Mouse (Mus musculus) spleen, postnatal 10 days (tissue): ENCODE data around the gene Ppig.
"Not testable (repeated sequence)": the region's sequence is repeated elsewhere in the genome, so short reads cannot be mapped to it uniquely, and the experiment has no call there.

Experiments
- DNase-seq, 2 experiments: peaks; one replicate each; pipeline ENCODE4 v3.0.0; 2021 to 2022; ENCODE audit warnings: low spot score in 2 of 2

Ppig gene

DNA sequence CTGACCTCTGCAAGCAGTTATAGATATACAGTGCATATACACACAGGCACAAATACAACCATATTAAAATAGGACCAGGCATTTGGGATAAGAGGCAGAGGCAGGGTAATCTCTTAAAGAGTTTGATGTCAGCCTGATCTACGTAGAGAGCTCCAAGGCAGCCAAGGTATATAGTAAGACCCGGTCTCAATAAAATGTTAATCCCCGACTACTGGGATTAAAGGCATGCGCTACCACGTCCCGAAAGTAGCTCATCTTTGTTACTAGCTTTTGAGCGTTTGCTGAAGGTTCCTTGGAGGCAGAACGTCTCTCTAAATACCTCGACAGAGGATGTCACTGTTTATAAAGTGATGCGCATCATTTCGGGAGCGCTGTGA, at the start of gene Ppig:
TSS of gene Ppig (plus strand) at position 273 of the 377 bp plus-strand sequence.
- no peak for DNase-seq

DNA sequence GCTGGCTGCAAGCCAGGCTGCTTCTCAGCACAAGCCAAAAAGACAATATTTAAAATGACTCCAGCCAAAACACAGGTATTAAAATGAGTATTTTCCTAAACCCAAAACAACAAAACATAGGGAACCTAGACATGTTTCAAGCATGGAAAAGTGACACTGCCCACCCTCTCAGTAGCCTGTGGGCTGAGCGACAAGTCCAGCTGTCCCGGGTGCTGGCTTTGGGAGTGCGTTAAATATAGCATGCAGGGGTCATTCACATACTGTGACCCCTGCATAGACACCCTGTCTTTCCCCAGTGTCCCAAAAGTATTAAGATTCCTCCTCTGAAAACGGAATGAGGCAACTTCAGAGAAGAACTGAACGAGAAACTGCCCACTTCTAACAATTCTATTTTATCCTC, 48.6 kb upstream of the Ppig start:
- no peak for DNase-seq

DNA sequence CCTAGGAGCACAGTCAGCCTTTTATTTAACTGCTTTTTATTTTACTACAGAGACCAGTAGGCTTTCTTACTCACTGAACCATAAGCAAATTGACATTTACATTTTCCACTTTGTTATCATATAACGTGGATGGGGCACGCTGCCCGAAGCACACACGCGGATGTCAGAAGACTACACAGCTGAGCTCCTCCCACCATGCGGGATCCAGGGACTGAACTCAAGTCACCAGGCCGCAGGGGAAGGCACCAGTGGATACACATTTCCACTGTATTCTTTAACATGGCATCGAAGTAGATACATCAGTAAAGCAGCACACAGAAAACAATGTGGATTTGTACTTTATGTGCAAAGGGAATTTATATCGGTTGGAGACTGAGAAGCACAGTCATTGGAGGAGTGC, 47.1 kb upstream of the Ppig start:
- no peak for DNase-seq

DNA sequence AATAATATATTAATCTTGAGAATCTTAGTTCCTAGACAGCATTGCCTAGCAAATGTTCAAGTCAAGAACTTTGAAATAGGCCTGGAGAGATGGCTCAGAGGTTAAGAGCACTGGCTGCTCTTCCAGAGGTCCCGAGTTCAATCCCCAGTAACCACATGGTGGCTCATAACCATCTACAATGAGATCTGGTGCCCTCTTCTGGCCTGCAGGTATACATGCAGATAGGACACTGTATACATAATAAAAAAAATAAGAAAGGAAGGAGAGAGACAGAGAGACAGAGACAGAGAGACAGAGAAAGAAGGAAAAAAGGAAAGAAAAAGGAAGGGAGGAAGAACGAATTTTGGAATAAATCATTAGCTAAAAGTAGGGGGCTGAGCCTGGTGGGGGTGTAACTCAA, 45.6 kb upstream of the Ppig start:
- peak in 1 of 2 experiments; percentile 23 for DNase-seq

DNA sequence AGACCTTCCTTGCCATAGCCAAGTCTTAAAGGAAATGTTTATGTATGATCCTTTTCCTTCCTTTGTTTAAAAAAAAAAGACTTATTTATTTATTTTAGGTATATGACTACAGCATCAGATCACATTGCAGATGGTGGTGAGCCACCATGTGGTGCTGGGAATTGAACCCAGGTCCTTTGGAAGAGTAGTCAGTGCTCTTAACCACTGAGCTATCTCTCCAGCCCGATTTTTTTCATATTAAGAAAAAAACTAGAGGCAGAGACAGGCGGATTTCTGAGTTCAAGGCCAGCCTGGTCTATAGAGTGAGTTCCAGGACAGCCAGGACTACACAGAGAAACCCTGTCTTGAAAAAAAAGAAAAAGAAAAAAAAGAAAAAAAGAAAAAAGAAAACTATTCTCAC, 45.1 kb upstream of the Ppig start:
- DNase-seq: not testable (repeated sequence)

DNA sequence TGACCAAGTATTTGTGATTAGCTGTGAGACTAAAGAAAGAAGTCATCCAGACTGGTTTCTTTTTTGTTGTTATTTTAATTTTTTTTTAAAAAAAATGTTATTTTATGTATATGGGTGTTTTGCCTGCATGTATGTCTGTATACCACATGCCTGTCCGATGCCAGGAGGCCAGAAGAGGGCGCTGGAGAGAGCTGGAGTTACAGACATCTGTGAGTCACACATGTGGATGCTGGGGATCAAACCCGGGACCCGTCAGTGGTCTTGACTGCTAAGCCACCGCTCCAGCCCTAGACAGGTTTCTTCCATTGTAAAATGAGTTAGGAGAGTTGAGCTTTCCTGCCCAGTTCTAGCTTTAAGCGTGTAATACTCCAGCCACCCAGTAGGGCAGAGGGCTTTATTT, 42.4 kb upstream of the Ppig start:
- peak in 1 of 2 experiments; percentile 54 for DNase-seq

DNA sequence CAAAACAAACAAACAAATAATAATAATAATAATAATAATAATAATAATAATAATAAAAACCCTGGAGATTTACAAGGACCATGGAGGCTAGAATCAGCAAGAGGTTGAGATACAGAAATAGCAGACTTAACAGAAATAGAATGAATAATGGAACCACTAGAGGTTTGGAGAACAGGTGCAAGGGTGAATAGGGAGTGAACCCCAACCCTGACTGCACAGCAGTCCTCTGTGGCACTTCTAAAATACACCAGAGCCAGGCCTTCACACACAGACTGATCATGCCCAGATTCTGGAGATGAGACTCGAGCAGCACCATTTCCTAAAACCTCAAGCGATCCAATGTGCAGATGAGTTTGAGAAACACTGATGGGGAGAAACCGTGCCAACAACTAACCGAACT, 40.4 kb upstream of the Ppig start:
- no peak for DNase-seq

DNA sequence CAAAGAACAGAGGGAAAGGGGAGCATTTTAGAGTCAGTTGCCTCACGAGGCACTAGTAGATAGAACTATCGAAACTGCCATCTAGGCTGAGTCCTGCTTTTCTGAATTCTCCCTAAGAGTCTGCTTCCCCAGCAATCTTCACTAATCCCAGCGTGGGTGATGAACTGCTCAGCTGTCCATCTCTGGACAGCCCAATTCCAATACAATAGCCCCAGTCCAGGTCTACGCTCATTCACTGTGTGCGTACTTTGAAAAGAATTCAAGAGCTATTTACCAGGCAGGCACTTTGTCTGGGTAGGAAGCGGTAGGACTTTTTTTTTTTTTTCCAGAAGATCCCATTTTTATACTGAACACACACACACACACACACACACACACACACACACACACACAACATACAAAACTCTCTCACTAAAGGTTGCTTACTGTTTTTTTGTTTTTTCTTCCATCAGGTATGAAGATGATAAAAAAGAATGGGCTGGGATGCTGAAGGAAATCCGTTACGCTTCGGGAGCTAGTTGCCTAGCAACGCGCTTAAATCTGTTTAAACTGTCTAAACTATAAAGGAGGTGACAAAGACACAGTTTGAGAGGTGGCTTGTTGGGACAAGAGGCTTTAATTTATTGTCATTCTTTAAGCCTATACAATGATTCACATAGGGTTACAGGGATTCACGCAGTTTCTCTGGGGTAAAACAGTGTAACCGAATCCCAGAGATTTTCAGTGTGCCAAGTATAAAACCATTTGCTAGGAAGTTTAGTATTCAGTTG, 39.1 kb upstream of the Ppig start:
- DNase-seq: no peak

DNA sequence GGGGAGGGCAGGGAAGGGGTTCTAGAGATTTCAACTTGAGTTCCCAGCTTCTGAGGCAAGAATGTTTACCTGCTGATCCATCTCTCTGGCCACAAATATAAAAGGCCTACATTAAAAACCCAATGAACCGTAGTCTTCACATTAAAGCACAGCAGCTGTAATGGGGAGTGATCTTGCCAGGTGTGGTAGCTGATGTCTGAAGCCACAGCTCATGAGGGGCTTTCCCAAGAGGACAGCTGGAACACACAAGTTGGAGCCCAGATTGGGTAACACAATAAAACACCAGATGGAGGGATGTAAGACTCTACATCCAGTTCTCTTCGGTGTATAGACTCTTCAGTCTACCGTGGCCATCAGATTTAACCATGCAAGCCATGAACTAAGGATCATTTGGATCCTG, 37.9 kb upstream of the Ppig start:
- DNase-seq: no peak

DNA sequence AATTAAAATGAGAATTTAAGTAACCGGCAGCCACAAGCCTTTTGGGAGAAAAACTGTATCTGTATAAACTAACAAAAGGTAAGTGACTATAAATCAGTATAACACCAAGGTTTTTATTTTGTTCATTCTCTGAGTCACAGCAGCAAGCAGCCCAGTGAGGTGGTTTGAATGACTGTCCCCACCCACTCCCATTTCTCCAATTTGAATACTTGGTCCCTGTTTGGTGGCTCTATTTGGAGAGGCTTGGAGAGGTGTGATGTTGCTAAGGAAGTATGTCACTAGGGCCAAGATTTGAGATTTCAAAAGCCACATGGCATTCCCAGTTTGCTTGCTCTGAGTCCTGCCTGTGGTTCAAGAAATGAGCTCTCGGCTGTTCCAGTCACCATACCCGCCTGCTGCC, 32.1 kb upstream of the Ppig start:
- DNase-seq: no peak

DNA sequence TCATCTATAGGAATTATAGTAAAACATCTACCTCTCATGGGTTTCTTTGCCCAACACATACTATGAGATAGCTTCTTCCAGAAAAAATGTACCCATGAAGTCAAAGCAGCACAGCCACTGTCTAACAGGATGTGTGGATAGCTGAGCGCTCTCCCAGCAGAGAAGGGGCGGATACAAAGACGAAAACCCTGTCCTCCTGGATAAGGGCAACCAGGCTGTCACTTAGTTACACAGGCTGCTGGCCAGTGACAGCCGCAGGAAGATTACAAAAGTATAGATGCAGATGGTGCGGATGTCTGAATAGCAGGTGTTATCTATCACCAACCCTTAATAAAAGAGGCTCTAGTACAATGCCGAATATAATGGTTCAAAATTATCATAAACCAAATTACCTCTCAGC, 31.5 kb upstream of the Ppig start:
- no peak for DNase-seq

DNA sequence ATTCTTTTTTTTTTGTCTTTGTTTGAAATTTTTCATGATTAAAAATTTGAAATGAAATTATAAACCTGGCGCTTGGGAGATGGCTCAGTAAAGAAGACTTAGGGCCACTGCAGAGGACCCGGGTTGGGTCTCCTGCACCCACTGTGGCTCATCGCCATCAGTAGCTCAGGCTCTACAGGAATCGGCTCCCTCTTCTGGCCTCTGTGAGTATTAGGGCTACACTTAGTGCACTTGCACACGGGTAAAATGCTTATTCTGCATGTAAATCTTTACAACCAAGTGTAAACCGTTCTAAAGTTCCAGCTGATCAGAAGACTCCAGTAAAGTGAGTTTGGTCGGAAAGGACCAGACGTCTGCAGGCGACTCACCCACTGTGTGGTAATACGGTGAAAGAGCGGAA, 28.8 kb upstream of the Ppig start:
- DNase-seq: no peak

DNA sequence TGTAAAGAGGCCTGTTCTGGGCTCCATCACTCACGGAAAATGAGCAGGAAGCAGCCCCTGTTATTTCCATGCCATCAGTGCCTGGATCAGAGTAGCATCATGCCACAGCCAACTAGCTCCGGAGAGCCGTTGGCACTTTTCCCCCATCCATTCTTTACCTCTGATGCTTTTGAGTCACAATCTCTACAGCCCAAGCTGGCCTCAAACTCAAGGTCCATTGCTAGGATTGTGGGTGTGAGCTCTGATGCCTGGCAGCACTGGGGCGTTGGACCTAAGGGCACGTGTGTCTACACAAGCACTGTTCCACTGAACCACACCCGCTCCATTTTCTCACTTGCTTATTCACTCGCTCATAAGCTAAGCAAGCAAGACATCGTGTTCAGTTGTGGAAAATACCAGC, 21.9 kb upstream of the Ppig start:
- no peak for DNase-seq

DNA sequence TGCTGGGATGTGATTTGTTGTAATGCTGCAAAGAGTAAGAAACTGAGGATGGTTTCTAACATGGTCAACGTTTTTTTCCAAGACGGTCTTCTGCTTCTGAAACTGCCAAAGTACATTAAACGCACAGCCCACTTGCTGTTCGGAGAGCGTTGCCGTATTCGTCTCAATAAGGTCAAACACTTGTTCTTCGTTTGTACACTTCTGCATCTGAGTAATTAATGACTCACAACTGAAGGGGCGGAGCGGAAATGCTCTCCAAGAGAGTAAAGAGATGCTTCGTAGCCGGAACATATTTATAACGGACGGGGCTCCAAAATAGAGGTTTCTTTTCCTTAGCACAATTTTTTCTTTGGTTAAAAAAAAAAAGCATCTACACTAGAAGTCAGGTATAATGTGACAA, 10.2 kb upstream of the Ppig start:
- DNase-seq: no peak

DNA sequence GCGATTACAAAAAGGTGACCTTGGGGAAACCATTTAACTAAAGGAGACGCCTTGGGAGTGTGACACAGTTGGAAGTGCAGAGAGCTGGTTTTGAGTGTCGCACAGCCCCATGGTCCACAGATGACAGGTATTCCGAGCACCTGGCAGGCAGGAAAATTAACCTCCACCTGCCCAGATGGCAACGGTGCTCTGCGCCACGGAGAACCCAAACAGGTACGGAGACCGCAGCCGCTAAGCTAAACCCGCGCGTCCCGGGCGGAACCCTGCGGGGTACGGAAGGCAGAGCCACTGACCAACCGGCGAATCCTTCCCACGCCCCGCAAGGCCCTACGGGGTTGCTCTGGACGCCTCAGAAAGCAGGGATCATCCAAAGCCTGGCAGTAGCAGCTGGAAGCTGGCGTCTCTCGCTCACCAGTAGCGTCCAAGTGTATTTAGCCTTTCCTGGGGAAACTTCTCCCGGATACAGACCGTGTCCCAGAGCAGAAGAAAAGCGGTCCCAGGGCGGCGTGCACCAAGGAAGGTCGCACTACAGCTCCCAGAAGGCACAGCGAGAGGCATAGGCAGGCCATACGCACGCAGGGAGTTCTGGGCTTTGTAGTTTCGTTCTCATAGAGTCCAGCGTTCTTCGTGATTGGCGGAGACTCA, 9.2 kb upstream of the Ppig start, which contains the start of gene Fastkd1:
TSS of gene Fastkd1 (minus strand) at position 536 of the 645 bp plus-strand sequence.
- DNase-seq: peak; percentile 65 to 86

DNA sequence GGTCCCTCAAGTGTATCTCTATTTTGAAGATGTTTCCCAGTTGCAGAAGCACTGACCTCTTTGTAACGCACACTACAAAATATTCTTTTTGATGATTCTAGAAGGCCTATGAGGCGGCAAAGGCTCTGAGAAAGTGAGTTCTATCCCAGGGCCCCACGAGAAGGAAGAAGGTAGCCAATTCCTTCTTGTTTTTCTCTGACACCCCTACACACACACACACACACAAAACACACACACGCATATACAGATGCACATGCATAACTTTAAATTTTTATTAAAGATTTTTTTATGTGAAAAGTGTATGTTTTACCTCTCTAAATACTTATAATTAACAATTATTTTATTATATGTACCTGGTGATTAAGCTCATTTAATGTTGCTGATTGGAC, 8.7 kb upstream of the Ppig start:
- DNase-seq: no peak

DNA sequence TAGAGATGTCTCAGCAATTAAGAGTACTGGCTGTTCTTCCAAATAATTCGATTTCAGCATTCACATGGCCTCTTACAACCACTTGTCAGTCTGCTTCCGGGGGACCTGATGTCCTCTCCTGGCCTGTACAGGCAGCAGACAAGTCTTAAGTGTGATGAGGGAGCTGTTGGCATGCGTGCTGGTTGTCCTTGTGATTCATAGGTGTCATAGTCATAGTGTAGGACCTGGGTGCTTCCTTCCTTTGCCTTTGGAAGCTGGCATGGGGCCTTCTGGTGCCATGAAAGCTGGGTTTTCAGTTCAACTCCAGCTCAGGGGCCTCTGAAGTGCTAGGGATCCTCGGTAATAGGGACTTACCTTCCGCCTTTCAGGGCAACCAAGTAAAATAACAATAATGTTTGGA, 8.2 kb upstream of the Ppig start:
- no peak for DNase-seq

DNA sequence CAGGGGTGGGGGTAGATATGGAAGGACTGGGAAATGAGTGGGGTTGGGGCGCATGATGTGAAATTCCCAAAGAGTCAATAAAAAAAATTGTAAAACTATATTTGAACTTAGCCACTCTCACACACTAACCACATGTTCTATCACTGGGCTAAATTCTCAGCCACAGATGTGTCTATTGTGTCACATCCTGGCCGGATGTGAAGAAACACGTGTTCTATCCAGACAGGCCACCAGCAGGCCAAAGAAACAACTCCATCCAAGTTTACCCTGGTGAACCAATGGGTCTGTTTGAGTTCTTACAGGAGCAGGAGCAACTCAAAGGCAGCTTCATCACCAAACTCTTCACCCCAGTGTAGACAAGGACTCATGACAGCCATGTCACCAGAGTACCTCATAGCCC, 5.9 kb upstream of the Ppig start:
- DNase-seq: no peak

DNA sequence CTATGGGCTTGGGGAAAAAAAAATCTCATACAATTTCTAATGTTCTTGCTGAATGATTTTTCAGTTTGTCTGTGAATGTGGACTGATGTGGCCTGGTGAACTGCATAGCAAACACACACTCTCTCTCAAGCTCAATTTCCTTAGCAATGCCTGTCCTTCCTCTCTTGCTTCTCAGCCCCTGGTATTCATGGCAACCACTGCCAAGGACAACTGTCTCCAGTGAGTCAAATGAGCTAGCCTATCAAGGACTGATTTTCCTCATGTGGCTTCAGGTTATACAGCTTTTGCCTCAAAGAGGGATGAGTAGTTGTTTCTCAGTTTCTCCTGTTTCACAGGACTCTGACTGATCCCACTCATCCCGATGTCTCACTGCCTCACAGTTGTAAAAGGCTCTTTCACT, 3.2 kb upstream of the Ppig start:
- DNase-seq: no peak

DNA sequence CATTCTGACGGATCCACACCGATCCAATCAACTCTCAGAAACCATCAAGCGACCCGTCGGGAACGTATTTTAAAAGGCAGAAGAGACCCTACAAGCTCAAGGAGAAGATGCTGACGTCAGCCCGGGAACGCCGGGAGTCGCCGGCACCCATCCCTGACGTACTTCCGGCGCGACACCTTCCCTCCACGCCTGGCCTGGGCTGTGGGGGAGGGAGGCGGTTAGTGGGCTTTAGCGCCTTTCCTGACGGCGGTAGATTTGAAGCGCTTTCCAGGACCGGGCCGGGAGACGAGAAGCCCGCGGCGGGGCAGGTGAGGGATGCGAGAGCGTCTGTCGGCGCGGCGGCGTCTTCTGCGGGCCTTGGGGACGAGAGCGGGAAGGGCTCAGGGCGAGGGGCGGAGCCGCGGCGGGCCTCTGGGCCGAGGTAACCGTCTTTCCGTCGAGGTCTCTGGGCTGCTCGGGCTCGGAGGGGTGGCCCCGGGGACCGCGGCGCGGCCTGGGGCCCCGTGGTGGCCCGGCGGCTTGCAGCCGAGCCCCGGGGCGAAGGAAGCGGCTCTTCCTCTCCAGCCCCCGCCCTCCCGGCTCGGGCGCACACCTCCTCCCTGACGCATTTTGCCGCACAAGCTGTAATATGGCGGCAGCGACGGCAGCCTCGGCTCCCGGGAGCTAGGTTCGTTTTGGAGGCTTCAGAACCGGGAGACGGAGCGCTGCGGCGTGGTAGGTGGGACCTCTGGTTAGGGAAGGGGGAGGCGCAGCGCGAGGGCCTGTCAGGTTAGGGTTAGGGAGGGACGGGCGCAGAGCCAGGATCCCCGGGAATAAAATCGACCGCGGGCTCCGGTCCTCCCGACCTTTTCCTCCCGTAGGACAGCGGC, 539 bp downstream of the Ppig start:
- DNase-seq: peak; percentile 89 to 94

DNA sequence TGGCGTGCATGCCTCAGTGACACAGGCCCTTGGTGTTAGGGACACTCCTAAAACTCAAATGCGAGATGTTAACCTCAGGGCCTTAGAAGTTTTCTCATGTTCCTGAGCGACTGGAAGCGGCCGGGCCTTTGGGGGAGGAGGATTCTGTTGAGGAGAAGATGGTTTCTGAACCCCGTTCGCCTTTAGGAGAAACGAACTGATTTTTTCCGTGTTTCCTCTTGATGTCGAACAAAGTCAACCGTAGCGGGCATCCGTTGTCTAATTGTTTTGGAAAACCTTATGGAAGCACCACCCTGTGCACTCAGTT, 1.1 kb downstream of the Ppig start:
- DNase-seq: no peak

DNA sequence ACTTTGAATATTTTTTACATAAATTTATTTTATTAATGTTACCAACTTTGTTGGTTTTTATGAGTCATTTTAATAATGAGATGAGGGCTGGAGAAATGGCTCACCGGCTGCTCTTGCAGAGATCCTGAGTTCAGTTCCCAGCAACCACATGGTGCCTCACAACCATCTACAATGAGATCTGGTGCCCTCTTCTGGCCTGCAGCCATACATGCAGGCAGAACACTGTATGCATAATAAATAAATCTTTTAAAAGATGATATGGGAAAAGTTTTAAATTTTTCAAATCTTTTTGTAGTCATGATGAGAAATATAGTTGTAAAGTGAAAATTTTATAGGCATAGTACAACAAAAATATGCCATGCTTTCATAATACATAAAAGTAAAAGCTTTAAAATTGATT, 22.7 kb downstream of the Ppig start:
- no peak for DNase-seq

DNA sequence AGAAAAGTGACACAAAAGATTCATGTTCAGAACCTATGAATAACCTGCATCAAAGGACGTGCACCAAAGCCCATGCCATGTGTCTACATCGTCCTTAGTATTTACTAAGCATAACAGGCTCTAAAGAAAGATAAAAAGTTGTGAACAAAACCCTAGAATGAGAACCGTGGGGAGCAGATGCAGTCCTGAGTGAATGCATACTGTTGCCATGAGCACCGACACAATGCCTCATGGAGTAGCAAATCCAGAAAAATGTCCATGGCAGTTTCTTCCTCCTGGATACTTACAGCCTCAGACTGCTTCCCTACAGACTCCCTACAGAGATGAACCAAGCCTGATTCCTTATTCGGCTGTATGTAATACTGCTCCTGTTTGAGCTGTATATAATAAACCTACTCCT, 38.6 kb downstream of the Ppig start:
- no peak for DNase-seq
